In the genomic region with DNA sequence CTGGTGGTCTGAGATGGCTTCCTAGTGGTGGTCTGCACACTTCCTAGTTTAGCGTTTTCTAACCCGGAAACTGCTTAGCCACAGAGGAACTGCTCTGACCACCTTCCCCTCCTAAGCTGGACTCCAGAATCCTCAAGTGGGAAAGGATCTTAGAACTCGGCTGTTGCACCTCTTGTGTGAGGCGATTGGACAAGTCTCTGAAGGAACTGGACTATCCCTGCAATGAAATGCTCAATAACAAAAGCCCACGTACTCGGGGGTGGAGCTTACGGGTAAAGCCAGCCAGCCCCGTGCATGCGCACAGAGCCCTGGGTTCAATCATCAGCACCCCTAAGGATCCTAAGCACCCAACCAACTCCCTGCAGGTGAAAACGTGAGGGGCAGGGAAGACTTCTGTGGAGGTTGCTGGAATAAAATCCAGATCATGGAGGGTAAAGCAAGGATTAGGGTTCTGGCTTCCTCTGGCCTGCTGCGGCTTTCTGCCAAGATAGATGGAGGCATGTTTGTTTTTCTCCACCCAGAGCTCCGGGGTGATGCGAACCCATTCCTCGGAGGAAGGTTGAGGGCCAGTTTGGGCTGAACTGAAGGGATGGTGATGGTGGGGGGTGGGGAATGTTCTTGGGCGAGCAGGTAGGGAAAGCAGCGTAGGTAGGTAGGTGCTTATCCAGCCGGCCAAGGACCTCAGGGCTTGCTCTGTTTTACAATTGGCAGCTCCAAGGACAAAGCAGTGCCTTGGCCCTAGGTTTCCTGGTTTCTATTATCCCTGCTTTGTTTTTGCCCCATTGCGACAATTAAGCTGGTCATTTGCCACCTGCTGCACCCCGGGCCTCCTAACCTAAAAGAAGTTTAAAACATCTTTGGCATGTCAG, we compare ENCODE assay signal across 8 mouse cellular contexts. TPM values are rescaled to one million over a fixed set of nuclear protein-coding genes. Genes with fewer than 3 reads are reported as not detected.
DNase-seq lines count a peak whose midpoint lies in the region; ATAC-seq and TF ChIP-seq lines count a peak whose summit lies in the region.

No protein-coding gene starts in this region.

- no peak overlapping the region for H3K4me3 ChIP-seq in cerebellum, adult 2 months (replicated peaks; ENCODE audit: insufficient read depth, low read depth, low read length)
- H3K4me3 ChIP-seq in layer of hippocampus, adult 2 months = peak overlapping the region; percentile 4; the same call in 1 of the 2 replicates
- no peak overlapping the region for H3K4me3 ChIP-seq in limb, embryonic 15.5 days

- H3K27ac ChIP-seq in cerebellum, adult 2 months (ENCODE audit: insufficient read depth, low read length) = peak overlapping the region; percentile 66; the same call in 1 of the 2 replicates
- H3K27ac ChIP-seq in layer of hippocampus, adult 2 months = peak overlapping the region; percentile 99
- peak overlapping the region; percentile 33; the same call in 1 of the 2 replicates for H3K27ac ChIP-seq in limb, embryonic 15.5 days

- WGBS in cerebellum, adult 2 months = 54% methylated on average over 19 of the region's 19 CpGs
- WGBS in limb, embryonic 15.5 days = 74% methylated on average over 19 of the region's 19 CpGs

- no peaks in the 10 kb centered on the region for H3K27me3 ChIP-seq in cerebellum, adult 2 months (ENCODE audit: control insufficient read depth, insufficient read depth, low read length)
- H3K27me3 ChIP-seq in limb, embryonic 15.5 days = no peaks in the 10 kb centered on the region; the same call in 1 of the 2 replicates

- H3K9ac ChIP-seq in limb, embryonic 15.5 days = no peak overlapping the region

- DNase-seq in cerebellum, adult 2 months = no peak
- no peak for DNase-seq in cerebellum, adult 9-10 months
- peak; percentile 52 to 57 for DNase-seq in layer of hippocampus, adult 2 months (ENCODE audit: low spot score in 2 of 2)
- no peak for DNase-seq in layer of hippocampus, adult 8-10 months (ENCODE audit: low spot score in 2 of 2)
- peak; percentile 91 for DNase-seq in R1 (ENCODE audit: low read depth, low spot score)
- DNase-seq in urinary bladder, postnatal 25 days (ENCODE audit: low spot score) = no peak
- no peak for DNase-seq in gastrocnemius, postnatal 25 days

- TF ChIP-seq CTCF in cerebellum, adult 2 months (IDR thresholded peaks at IDR 0.05; ENCODE audit: borderline replicate concordance, insufficient read depth, low read depth, low read length) = no peak
- no peak for TF ChIP-seq CTCF in layer of hippocampus, adult 2 months (conservative IDR thresholded peaks at IDR 0.05)

- peaks cover 45% of the 10 kb centered on the region for H3K4me1 ChIP-seq in cerebellum, adult 2 months (ENCODE audit: control insufficient read depth, insufficient read depth, low read length)
- H3K4me1 ChIP-seq in limb, embryonic 15.5 days = peaks cover 40% of the 10 kb centered on the region

- peaks cover 30% of the 10 kb centered on the region for H3K36me3 ChIP-seq in limb, embryonic 15.5 days

- H3K4me2 ChIP-seq in limb, embryonic 15.5 days = no peak overlapping the region

- TF ChIP-seq POLR2A in cerebellum, adult 2 months (IDR thresholded peaks at IDR 0.05; ENCODE audit: borderline replicate concordance, insufficient read depth, low read length) = no peak

- H3K9me3 ChIP-seq in limb, embryonic 15.5 days = no peaks in the 10 kb centered on the region

- ATAC-seq in limb, embryonic 15.5 days (ENCODE audit: insufficient number of reproducible peaks, low FRiP score, low TSS enrichment, low read depth) = no peak

RNA-seq across cellular contexts. Expression of a gene that starts 9.7 kb away (rescaled TPM):
- 129 and 133 TPM in 2 replicates for polyA plus RNA-seq in cerebellum, adult 2 months (2012; rRNA removed)
- total RNA-seq in layer of hippocampus, adult 2 months (2021) = 100 to 1,000 TPM; 133 to 135 TPM
- total RNA-seq in layer of hippocampus, adult 8-10 months (2022) = 100 to 1,000 TPM; 131 to 151 (median 146) TPM
- 58.7 and 59.0 TPM in 2 replicates for polyA plus RNA-seq in limb, embryonic 15.5 days (2015; fragmentation: Nextera tagmentation; extraction: Ambion mirVana)
- total RNA-seq in gastrocnemius, postnatal 25 days (2021) = 10 to 100 TPM; 44.7 to 47.2 TPM

RNA-seq across cellular contexts. Expression of a gene that starts 20.3 kb away (rescaled TPM):
- polyA plus RNA-seq in cerebellum, adult 2 months (2012; rRNA removed) = 35.0 and 36.5 TPM in 2 replicates
- total RNA-seq in layer of hippocampus, adult 2 months (2021) = 10 to 100 TPM; 45.5 to 46.8 TPM
- total RNA-seq in layer of hippocampus, adult 8-10 months (2022) = 10 to 100 TPM; 52.2 to 70.6 (median 55.7) TPM
- polyA plus RNA-seq in limb, embryonic 15.5 days (2015; fragmentation: Nextera tagmentation; extraction: Ambion mirVana) = 9.8 and 10.7 TPM in 2 replicates
- total RNA-seq in gastrocnemius, postnatal 25 days (2021) = 1 to 10 TPM; 3.7 to 8.1 TPM

RNA-seq across cellular contexts. Expression of a gene that starts 56.3 kb away (rescaled TPM):
- polyA plus RNA-seq in cerebellum, adult 2 months (2012; rRNA removed) = 38.3 and 40.9 TPM in 2 replicates
- total RNA-seq in layer of hippocampus, adult 2 months (2021) = 10 to 100 TPM; 23.8 to 28.5 TPM
- 10 to 100 TPM; 28.0 to 41.5 (median 34.1) TPM for total RNA-seq in layer of hippocampus, adult 8-10 months (2022)
- polyA plus RNA-seq in limb, embryonic 15.5 days (2015; fragmentation: Nextera tagmentation; extraction: Ambion mirVana) = 33.5 and 34.1 TPM in 2 replicates
- total RNA-seq in gastrocnemius, postnatal 25 days (2021) = 10 to 100 TPM; 11.9 to 15.0 TPM

RNA-seq across cellular contexts. Expression of a gene that starts 56.9 kb away (rescaled TPM):
- 1.7 and 1.8 TPM in 2 replicates for polyA plus RNA-seq in cerebellum, adult 2 months (2012; rRNA removed)
- under 1 TPM; 0.59 to 0.96 TPM for total RNA-seq in layer of hippocampus, adult 2 months (2021)
- 1 to 10 TPM in 2 of 4 experiments, under 1 TPM in 2; 0.69 to 3.6 (median 2.2) TPM for total RNA-seq in layer of hippocampus, adult 8-10 months (2022)
- polyA plus RNA-seq in limb, embryonic 15.5 days (2015; fragmentation: Nextera tagmentation; extraction: Ambion mirVana) = 60.0 and 68.0 TPM in 2 replicates
- total RNA-seq in gastrocnemius, postnatal 25 days (2021) = under 1 TPM; 0.36 to 0.91 TPM

Comparison
In these comparisons a context has a peak if more than half of its experiments do, and no peak if none do; other contexts are left out.
1. DNase-seq: peak in layer of hippocampus, adult 2 months (2 of 2) and R1 (single experiment); none in cerebellum, adult 2 months (0 of 2), cerebellum, adult 9-10 months (single experiment), layer of hippocampus, adult 8-10 months (0 of 2), urinary bladder, postnatal 25 days (single experiment) and gastrocnemius, postnatal 25 days (single experiment).
2. H3K27ac ChIP-seq: peak in every context shown above with its lines; median percentile 99 in layer of hippocampus, adult 2 months; 66 in cerebellum, adult 2 months; 33 in limb, embryonic 15.5 days.
3. RNA of a gene that starts 20.3 kb away (total RNA-seq): 52.2 to 70.6 TPM in layer of hippocampus, adult 8-10 months and 45.5 to 46.8 TPM in layer of hippocampus, adult 2 months; 3.7 to 8.1 TPM in gastrocnemius, postnatal 25 days; every median in the first group is over 4 times any median in the second.